Mouse (Mus musculus): ENCODE data around the gene Rps27l. TPM values are rescaled to one million over a fixed set of nuclear protein-coding genes. Genes with fewer than 3 reads are reported as not detected.
A peak's percentile ranks its signal among the peaks of the same experiment; 100 is the strongest.

The Rps27l gene
- polyA plus RNA-seq, 1 experiment from 2014 or later, result 845 TPM

DNA sequence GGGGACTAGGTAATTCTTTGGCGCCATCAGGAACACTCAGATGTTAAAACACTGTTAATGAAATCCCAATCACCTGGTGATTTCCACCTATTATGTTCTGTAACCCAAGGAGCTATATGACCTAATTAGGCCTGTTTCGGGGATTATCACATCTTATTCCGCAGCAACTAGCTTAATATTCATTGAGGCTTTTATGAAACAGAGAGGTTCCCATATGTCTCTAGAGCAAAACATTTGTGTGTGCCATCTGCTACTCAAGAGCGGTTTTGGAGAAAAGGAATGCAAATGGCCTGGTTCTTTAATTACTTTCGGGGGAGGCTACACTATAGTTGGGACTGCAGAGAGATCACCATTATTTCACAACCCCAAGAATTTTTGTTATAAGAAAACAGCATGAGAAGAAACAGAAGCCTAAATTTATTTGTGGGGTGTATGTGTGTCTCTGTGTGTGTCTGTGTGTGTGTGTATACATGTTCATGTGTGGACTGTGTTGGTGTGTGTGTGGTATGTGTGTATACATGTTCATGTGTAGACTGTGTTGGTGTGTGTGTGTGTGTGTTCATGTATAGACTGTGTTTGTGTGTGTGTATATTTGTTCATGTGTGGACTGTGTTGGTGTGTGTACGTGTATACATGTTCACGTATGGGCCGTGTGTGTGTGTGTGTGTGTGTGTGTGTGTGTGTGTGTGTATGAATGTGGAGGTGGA lies 18.0 kb upstream of the Rps27l start:
- Histone ChIP-seq H3K27me3 (ENCODE audit: poor library complexity, severe bottlenecking) (peaks cover 3% of the 10 kb centered on the region; the same call in 1 of the 2 replicates), H3K36me3 (replicated peaks) (no peaks in the 10 kb centered on the region), H3K9me3 (no peaks in the 10 kb centered on the region), H3K4me3 (no peak overlapping the region), H3K4me1 (peaks cover 8% of the 10 kb centered on the region; the same call in 1 of the 2 replicates), H3K27ac (no peak overlapping the region)
- DNase-seq (ENCODE audit: extremely low spot score, low spot score), result no peak
- WGBS, result 82% methylated on average over 8 of the region's 8 CpGs

DNA sequence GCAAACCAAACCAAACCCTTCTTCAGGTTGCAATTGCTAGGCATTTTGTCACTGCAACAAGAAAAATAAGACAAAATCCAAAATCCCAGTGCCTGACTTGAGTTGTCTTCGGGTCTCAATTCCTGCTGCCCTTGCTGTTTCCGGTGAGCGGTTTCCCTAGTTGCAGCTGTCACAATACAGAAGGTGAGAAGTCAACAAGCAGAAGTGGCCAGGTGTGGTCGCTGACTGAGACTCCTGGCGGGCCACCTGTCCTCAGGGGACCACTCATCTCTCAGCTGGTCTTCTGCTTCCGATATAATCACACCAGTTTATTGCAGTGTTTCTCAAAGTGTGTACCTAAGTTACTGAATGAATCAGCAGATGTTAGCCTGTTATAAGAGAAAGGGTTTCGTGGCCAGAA lies 15.5 kb upstream of the Rps27l start:
- H3K27me3 ChIP-seq (ENCODE audit: poor library complexity, severe bottlenecking), result peaks cover 3% of the 10 kb centered on the region; the same call in 1 of the 2 replicates
- no peak overlapping the region for H3K27ac ChIP-seq
- H3K36me3 ChIP-seq (replicated peaks), result no peaks in the 10 kb centered on the region
- H3K4me3 ChIP-seq, result no peak overlapping the region
- DNase-seq (ENCODE audit: extremely low spot score, low spot score), result no peak
- H3K4me1 ChIP-seq, result peaks cover 28% of the 10 kb centered on the region
- H3K9me3 ChIP-seq, result no peaks in the 10 kb centered on the region
- WGBS, result 74% methylated on average over 7 of the region's 7 CpGs

DNA sequence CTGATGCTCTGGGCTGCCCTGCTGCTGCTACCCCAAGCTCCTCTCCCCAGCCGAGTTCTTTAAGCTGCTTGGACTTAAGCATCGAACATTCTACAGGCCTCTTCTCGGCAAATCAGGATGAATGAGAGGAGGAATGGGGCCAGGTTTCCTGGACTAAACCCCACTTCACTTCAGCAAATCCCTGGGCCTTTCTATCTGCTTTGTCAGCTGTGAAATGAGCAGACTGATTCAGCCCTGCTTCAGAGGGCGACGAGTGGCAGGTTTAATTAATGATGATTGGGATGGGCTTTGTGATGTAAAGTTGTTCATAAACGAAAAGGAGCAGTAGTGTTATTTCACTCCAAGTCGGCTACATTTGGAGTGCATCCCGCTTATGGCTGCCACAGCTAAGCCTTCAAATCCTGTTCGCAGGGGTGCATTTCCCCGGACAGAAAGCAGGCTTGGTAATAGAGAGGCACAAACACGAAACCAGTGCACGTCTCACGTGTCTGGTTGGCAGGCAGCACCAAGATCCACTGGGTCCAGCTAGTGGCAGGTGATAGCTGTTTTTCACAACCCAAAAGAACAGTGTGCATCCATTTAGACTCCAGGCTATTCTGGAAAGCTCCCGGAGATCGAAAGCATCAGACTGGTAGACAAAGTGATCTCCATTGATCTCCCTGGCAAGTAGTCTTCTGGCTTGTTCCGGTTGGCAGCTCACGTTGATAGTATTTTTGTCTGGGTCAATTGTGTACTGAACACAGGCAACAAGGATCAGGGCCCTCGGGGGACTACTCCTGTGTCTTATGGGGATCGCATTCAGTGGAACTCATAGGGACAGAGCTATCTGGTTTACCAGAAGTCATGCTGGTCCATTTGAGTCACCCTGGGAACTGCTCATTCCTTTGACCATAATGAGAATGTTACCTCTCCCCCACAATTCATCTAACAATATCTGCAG lies 11.7 kb upstream of the Rps27l start:
- WGBS, result 37% methylated on average over 19 of the region's 19 CpGs
- DNase-seq (ENCODE audit: extremely low spot score, low spot score), result peak; percentile 35
- peak overlapping the region; percentile 68 for H3K27ac ChIP-seq

DNA sequence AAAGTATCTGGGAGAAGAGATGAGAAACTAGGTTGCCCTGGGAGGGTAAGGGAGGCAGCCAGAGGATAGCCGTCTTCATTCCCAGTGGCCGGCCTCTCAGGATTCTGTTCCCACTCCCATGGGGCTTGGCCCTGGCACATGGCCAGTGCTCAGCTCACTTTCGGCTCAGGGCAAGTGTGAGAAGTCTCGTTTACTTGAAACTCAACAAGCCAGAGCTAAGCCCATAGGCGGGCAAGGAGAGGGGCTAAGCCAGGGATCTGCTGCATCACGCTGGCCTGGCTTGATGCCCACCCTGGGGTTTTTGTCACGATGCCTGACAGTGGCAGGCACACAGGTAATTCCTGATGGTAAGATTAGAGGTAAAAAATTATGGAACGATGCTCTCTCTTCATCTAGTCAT lies 8.4 kb upstream of the Rps27l start:
- Histone ChIP-seq H3K9me3 (no peaks in the 10 kb centered on the region), H3K27me3 (ENCODE audit: poor library complexity, severe bottlenecking) (peaks cover 5% of the 10 kb centered on the region), H3K27ac (0 out of 2 replicates have a peak overlapping the region, but pooled peaks have one; percentile 2), H3K36me3 (replicated peaks) (no peaks in the 10 kb centered on the region), H3K4me3 (no peak overlapping the region), H3K4me1 (peaks cover 20% of the 10 kb centered on the region)
- WGBS, result 88% methylated on average over 8 of the region's 8 CpGs
- no peak for DNase-seq (ENCODE audit: extremely low spot score, low spot score)

More for the DNA sequence above, 11.7 kb upstream of the Rps27l start:
- H3K4me3 ChIP-seq, result peak overlapping the region; percentile 25
- H3K4me1 ChIP-seq, result peaks cover 20% of the 10 kb centered on the region
- no peaks in the 10 kb centered on the region for H3K9me3 ChIP-seq
- peaks cover 5% of the 10 kb centered on the region for H3K27me3 ChIP-seq (ENCODE audit: poor library complexity, severe bottlenecking)
- no peaks in the 10 kb centered on the region for H3K36me3 ChIP-seq (replicated peaks)

DNA sequence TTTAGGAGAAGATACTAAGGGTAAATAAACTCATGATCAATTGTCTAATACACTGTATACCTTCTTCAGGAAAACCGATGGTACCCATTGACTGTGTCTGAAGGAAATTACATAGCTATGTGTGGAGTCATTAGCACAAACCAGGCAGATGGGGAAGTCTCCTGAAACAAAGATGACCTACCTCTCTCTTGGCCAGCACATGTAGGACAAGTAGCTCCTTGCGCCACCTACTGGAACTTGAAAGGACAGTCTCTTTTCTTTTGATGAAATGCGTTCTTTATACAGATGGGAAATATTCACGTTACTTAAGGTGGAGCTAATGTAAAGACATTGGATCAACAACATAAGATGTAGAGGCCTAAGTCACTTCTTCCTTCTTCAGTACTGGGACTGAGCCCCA lies 7.0 kb upstream of the Rps27l start:
- Histone ChIP-seq H3K4me3 (no peak overlapping the region), H3K27ac (0 out of 2 replicates have a peak overlapping the region, but pooled peaks have one; percentile 8), H3K27me3 (ENCODE audit: poor library complexity, severe bottlenecking) (peaks cover 5% of the 10 kb centered on the region), H3K36me3 (replicated peaks) (no peaks in the 10 kb centered on the region), H3K9me3 (no peaks in the 10 kb centered on the region), H3K4me1 (peaks cover 11% of the 10 kb centered on the region)
- WGBS, result 8% methylated on average over 4 of the region's 4 CpGs
- DNase-seq (ENCODE audit: extremely low spot score, low spot score), result no peak

DNA sequence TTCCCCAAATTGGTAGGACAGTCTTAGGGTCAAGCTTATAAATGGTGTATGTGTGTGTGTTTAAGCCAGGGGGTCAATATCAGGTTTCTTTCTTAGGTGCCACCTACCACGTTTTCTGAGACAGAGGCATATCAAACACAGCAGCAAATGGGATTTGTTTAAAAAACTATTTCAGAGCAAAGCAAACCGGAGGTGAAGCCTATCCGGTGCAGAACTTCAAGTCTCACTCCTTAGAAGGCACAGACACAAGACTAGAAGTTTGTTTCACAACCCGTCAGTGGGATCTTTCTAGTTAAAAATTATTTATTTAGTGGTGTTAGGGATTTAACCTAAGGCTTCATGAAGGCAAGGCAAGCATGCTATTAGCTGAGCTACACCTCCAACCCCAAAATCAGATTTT lies 725 bp upstream of the Rps27l start:
- no peak for DNase-seq (ENCODE audit: extremely low spot score, low spot score)
- Histone ChIP-seq H3K4me3 (peak overlapping the region; percentile 86), H3K27me3 (ENCODE audit: poor library complexity, severe bottlenecking) (no peaks in the 10 kb centered on the region), H3K27ac (peak overlapping the region; percentile 95), H3K9me3 (no peaks in the 10 kb centered on the region), H3K36me3 (replicated peaks) (peaks cover 25% of the 10 kb centered on the region), H3K4me1 (peaks cover 22% of the 10 kb centered on the region)
- 25% methylated on average over 4 of the region's 4 CpGs for WGBS

DNA sequence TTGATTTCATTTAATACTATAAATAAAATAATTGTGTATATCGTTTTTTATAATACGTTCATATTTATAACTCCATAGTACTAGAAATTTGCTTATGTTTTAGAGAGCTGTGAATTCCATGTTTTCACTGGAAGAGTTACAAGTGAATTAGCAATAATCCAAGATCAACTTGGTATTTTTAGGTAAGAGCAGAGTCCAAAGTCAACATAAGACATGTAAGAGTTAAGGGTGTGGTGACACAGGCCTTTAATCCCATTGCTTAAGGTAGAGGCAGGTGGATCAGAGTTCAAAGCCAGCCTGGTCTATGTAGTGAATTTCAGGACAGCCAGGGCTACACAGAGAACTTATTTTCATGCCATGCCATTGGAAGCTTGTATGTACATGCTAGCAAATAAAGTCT lies 2.6 kb downstream of the Rps27l start:
- 98% methylated on average over 2 of the region's 2 CpGs for WGBS
- no peaks in the 10 kb centered on the region for H3K27me3 ChIP-seq (ENCODE audit: poor library complexity, severe bottlenecking)

DNA sequence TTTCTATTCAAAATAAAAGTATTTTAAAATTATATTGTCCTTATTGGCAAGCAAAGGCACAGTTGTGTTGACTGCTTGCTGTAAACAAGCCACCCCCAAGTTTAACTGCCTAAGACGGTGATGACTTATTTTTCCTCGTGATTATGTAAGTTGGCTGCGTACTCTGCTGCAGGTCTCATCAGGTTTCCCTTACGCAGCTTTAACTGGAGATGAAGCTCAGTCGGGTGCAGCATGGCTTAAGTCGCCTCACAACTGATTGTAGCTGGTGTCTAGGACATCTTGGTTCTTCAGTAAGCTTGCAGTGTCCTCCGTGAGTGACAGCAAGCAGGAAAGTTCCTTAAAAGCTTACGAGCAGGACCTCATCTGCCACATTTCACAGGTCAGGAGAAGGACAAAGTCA lies 6.4 kb downstream of the Rps27l start:
- Histone ChIP-seq H3K9me3 (no peaks in the 10 kb centered on the region), H3K4me1 (no peaks in the 10 kb centered on the region), H3K27ac (no peak overlapping the region), H3K4me3 (no peak overlapping the region), H3K27me3 (ENCODE audit: poor library complexity, severe bottlenecking) (no peaks in the 10 kb centered on the region), H3K36me3 (replicated peaks) (peaks cover 27% of the 10 kb centered on the region)
- DNase-seq (ENCODE audit: extremely low spot score, low spot score), result no peak
- WGBS, result 88% methylated on average over 8 of the region's 8 CpGs

More for the DNA sequence above, 2.6 kb downstream of the Rps27l start:
- no peak overlapping the region for H3K4me3 ChIP-seq
- H3K36me3 ChIP-seq (replicated peaks), result peaks cover 25% of the 10 kb centered on the region
- peaks cover 22% of the 10 kb centered on the region for H3K4me1 ChIP-seq
- H3K27ac ChIP-seq, result no peak overlapping the region
- no peaks in the 10 kb centered on the region for H3K9me3 ChIP-seq
- no peak for DNase-seq (ENCODE audit: extremely low spot score, low spot score)

DNA sequence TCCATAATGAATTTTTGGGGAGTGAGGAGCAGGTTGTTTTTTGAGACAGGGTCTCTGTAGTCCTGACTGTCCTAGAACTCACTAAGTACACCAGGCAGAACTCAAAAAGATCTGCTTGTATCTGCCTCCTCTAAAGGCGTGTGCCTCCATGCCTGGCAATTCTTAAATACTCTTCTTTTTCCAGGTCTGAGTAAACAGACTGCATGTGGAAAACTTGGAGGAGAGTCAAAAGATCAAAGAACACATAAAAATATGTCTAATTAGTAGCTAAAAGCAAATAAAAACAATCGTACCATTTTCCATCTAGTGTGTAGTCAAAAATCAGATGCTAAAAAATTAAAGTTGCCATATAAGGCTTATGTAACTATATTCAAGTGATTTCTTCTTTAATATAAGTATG lies 7.0 kb downstream of the Rps27l start:
- Histone ChIP-seq H3K4me3 (no peak overlapping the region), H3K4me1 (no peaks in the 10 kb centered on the region), H3K27ac (no peak overlapping the region), H3K36me3 (replicated peaks) (peaks cover 22% of the 10 kb centered on the region), H3K27me3 (ENCODE audit: poor library complexity, severe bottlenecking) (no peaks in the 10 kb centered on the region), H3K9me3 (no peaks in the 10 kb centered on the region)
- DNase-seq (ENCODE audit: extremely low spot score, low spot score), result no peak
- WGBS, result 90% methylated on average over 2 of the region's 2 CpGs

DNA sequence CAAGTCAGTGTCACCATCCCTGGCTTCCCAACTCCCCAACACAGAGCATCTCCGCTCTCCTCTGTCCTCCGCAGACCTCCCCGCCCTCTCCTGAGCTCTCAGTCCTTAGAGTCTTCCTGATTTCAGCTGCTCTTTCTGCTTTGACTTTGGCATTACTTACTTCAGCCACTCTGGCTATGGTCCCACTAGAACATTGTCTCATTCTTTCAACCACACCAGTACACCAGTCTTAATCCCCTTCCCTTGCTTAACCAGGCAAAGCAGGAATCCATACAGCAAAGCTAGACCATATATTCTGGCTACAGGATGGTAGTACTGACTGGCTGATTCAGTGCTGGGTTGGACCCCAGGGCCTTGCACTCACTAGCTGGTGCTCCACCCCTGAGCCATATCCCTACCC lies 11.6 kb downstream of the Rps27l start:
- no peaks in the 10 kb centered on the region for H3K4me1 ChIP-seq
- DNase-seq (ENCODE audit: extremely low spot score, low spot score), result no peak
- no peaks in the 10 kb centered on the region for H3K27me3 ChIP-seq (ENCODE audit: poor library complexity, severe bottlenecking)
- H3K4me3 ChIP-seq, result no peak overlapping the region
- no peak overlapping the region for H3K27ac ChIP-seq
- WGBS, result 91% methylated on average over 3 of the region's 3 CpGs
- H3K9me3 ChIP-seq, result no peaks in the 10 kb centered on the region
- H3K36me3 ChIP-seq (replicated peaks), result peaks cover 3% of the 10 kb centered on the region; the same call in 1 of the 2 replicates

DNA sequence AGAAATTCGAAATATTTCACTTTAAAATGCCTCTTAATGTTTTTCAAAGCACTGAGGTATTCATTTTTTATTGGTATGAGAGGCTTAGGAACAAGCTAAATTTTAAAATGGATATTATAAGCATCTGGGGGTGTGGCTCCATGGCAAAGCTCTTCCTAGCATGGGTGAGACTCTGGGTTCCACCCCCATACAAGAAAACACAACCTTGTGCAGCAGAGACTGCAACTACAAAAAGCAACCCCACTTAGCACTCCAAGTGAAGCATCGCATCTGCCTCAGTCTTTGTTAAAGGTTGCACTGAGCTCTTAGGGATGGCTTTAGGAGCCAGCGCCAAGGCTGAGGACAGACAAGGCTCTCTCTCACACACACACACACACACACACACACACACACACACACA lies 15.6 kb downstream of the Rps27l start:
- Histone ChIP-seq H3K4me1 (no peaks in the 10 kb centered on the region), H3K27me3 (ENCODE audit: poor library complexity, severe bottlenecking) (no peaks in the 10 kb centered on the region)
- 82% methylated on average over 3 of the region's 3 CpGs for WGBS

DNA sequence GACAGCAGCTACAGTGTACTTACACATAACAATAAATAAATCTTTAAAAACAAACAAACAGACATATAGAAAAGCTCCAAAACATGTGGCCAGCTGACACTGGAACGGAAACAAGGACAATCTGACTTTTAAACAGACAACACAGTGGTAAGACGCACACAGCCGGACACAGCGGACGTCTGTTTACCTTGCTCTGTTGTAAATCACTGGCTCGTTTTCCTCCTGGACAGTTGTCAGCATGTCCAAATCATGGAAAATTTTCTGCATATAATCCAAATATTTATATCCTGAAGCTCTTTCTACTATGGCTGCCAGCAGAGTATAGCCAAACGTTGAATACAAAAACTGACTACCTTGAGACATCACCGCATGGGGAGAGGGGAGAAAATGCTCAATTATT lies 21.6 kb downstream of the Rps27l start:
- no peaks in the 10 kb centered on the region for H3K9me3 ChIP-seq
- H3K27ac ChIP-seq, result no peak overlapping the region
- no peak for DNase-seq (ENCODE audit: extremely low spot score, low spot score)
- 93% methylated on average over 8 of the region's 8 CpGs for WGBS
- H3K4me3 ChIP-seq, result no peak overlapping the region
- H3K27me3 ChIP-seq (ENCODE audit: poor library complexity, severe bottlenecking), result no peaks in the 10 kb centered on the region
- no peaks in the 10 kb centered on the region for H3K4me1 ChIP-seq
- peaks cover 20% of the 10 kb centered on the region for H3K36me3 ChIP-seq (replicated peaks)

More for the DNA sequence above, 15.6 kb downstream of the Rps27l start:
- H3K27ac ChIP-seq, result no peak overlapping the region
- DNase-seq (ENCODE audit: extremely low spot score, low spot score), result no peak
- no peak overlapping the region for H3K4me3 ChIP-seq
- H3K9me3 ChIP-seq, result no peaks in the 10 kb centered on the region
- no peaks in the 10 kb centered on the region for H3K36me3 ChIP-seq (replicated peaks)

DNA sequence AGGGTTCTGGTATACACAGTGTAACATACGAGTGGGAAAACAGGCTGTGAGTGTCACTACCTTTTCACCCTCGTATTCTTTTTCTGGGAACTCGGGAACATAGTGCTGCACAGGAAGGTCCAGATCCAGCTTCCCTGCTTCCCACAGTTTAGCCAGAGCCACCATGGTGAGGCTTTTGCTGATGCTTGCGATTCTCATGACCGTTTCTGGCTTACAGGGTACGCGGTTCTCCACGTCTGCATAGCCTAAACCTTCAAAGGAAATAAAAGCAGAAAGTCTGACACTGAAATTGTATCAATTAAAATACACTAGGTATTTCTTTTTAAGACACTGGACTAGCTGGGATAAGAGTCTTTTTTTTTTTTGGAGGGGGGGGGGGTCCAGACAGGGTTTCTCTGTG lies 25.2 kb downstream of the Rps27l start:
- peaks cover 20% of the 10 kb centered on the region for H3K36me3 ChIP-seq (replicated peaks)
- no peaks in the 10 kb centered on the region for H3K9me3 ChIP-seq
- H3K4me3 ChIP-seq, result no peak overlapping the region
- no peak for DNase-seq (ENCODE audit: extremely low spot score, low spot score)
- no peaks in the 10 kb centered on the region for H3K27me3 ChIP-seq (ENCODE audit: poor library complexity, severe bottlenecking)
- H3K4me1 ChIP-seq, result peaks cover 20% of the 10 kb centered on the region
- H3K27ac ChIP-seq, result no peak overlapping the region
- WGBS, result 89% methylated on average over 8 of the region's 8 CpGs
